Mouse (Mus musculus): ENCODE data around the gene Ksr1.

DNA sequence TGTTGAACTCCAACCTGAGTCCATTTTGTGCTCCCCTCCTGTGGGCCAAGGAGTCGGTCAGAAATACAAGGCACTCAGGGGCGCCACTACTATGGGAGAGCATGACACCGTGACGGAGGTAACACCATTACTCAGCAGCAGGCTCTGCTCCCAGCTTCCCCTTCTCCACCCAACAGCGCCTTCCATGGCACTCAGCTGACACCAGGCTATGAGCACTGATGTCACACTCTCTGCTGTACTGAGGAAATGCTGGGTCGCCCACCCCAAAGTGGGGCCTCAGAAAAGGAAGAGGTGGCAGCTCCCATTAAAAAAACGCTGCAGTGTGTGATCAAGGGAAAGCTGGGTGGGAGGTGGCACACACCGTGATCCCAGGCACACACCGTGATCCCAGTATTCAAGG is 101.0 kb downstream of the Ksr1 start:
- TF ChIP-seq EP300 (IDR thresholded peaks at IDR 0.05; ENCODE audit: low read depth) (no peak), CTCF (IDR thresholded peaks at IDR 0.05; ENCODE audit: low read depth) (no peak)

All from liver, postnatal 0 days (tissue).